Mouse (Mus musculus) ES-E14 (cell line): ENCODE measurements at regions not wholly inside any gene's neighbourhood (a gene's known extent, or its start where the extent isn't known, plus 50 kb on each side); places are given as distances from the start of the nearest gene placed in this dataset.

ENCODE experiments used
- DNase-seq: peaks from one replicate; pipeline ENCODE4 v3.0.0-alpha.2; 2013; ENCODE audit warnings: low read depth, low spot score
- H3K27ac ChIP-seq: 2 replicates; pipeline ENCODE4 v1.5.1; 2012; ENCODE audit warnings: low read depth, mild to moderate bottlenecking, low read length, moderate library complexity, mixed read lengths; ENCODE audit not compliant: poor library complexity, insufficient read depth, severe bottlenecking
- H3K36me3 ChIP-seq: 2 replicates; pipeline ENCODE4 v1.6.1; 2012; ENCODE audit warnings: mild to moderate bottlenecking, low read length, moderate library complexity, mixed read lengths; ENCODE audit not compliant: control insufficient read depth, poor library complexity, insufficient read depth, severe bottlenecking
- H3K4me1 ChIP-seq, 2 experiments: fragments of 150-350 bp in 1 of 2; sonication (generic) in 1 of 2; 2 replicates each; pipeline ENCODE4 v1.6.1; 2012; ENCODE audit warnings: low read length in 2 of 2, mild to moderate bottlenecking in 1 of 2, mixed read lengths in 1 of 2; ENCODE audit not compliant: control insufficient read depth in 2 of 2, insufficient read depth in 2 of 2, poor library complexity in 1 of 2
- H3K4me3 ChIP-seq, 2 experiments: fragments of 150-350 bp in 1 of 2; sonication (generic) in 1 of 2; 2 replicates each; pipeline ENCODE4 v1.5.1; 2012; ENCODE audit warnings: low read length in 2 of 2, low read depth in 1 of 2, mild to moderate bottlenecking in 1 of 2, mixed read lengths in 1 of 2; ENCODE audit not compliant: insufficient read depth in 1 of 2, poor library complexity in 1 of 2, severe bottlenecking in 1 of 2
- H3K9ac ChIP-seq: 2 replicates; pipeline ENCODE4 v1.6.1; 2012; ENCODE audit warnings: low read depth, mild to moderate bottlenecking, low read length, mixed read lengths; ENCODE audit not compliant: poor library complexity, insufficient read depth, severe bottlenecking
- H3K9me3 ChIP-seq: fragments of 150-350 bp; sonication (generic); 2 replicates; pipeline ENCODE4 v1.6.1; 2012; ENCODE audit warnings: low read depth, mild to moderate bottlenecking, low read length; ENCODE audit not compliant: control insufficient read depth, insufficient read depth
- CHD2 ChIP-seq: IDR thresholded peaks from 2 replicates; pipeline ENCODE4 v1.6.1; 2014; ENCODE audit warnings: mild to moderate bottlenecking, low read depth, low read length, inconsistent platforms
- HCFC1 ChIP-seq: IDR thresholded peaks from 2 replicates; pipeline ENCODE4 v1.6.1; 2012; ENCODE audit warnings: low read length, inconsistent platforms, borderline replicate concordance; ENCODE audit not compliant: insufficient read depth
- MAFK ChIP-seq: IDR thresholded peaks from 2 replicates; pipeline ENCODE4 v1.6.1; 2014; ENCODE audit warnings: mild to moderate bottlenecking, low read depth, low read length, inconsistent platforms; ENCODE audit not compliant: insufficient read depth
- ZC3H11A ChIP-seq: IDR thresholded peaks from 2 replicates; pipeline ENCODE4 v1.6.1; 2012; ENCODE audit warnings: low read depth, mild to moderate bottlenecking, inconsistent platforms, low read length, borderline replicate concordance
- ZNF384 ChIP-seq: IDR thresholded peaks from 2 replicates; pipeline ENCODE4 v1.6.1; 2012; ENCODE audit warnings: low read depth, low read length, inconsistent platforms
- in situ Hi-C, 2 experiments: fragments of 600-800 bp; cut with MboI; formaldehyde crosslinking; loops; one replicate each; pipeline ENCODE4 v1.15.1; 2025; ENCODE audit warnings: low sequenced_read_pairs in 2 of 2, inconsistent platforms in 1 of 2; ENCODE audit not compliant: unreplicated experiment in 2 of 2

GRCm38 (mm10) chr3:20825661-20826334 is 458.8 kb upstream of the Agtr1b start:
- H3K9me3 ChIP-seq, result no peaks in the 10 kb centered on the region
- TF ChIP-seq HCFC1 (no peak), ZNF384 (no peak), ZC3H11A (no peak), CHD2 (no peak), MAFK (no peak)
- no peaks in the 10 kb centered on the region for H3K4me1 ChIP-seq
- no peak for DNase-seq
- no peaks in the 10 kb centered on the region for H3K36me3 ChIP-seq
- H3K27ac ChIP-seq, result no peak overlapping the region
- no peak overlapping the region for H3K4me3 ChIP-seq
- in situ Hi-C loops, result no loop called here
- no peak overlapping the region for H3K9ac ChIP-seq

- H3K9ac ChIP-seq, result no peak overlapping the region
These were observed 455.2 kb upstream of the Agtr1b start for GRCm38 (mm10) chr3:20822226-20822625.

GRCm38 (mm10) chr3:20821712-20822111 is 454.7 kb upstream of the Agtr1b start:
- no peaks in the 10 kb centered on the region for H3K36me3 ChIP-seq
- no peaks in the 10 kb centered on the region for H3K4me1 ChIP-seq
- H3K9me3 ChIP-seq, result no peaks in the 10 kb centered on the region
- in situ Hi-C loops, result no loop called here
- no peak overlapping the region for H3K9ac ChIP-seq
- H3K27ac ChIP-seq, result no peak overlapping the region
- H3K4me3 ChIP-seq, result no peak overlapping the region
- TF ChIP-seq CHD2, result no peak
- TF ChIP-seq MAFK, result no peak
- no peak for TF ChIP-seq HCFC1
- no peak for TF ChIP-seq ZNF384
- no peak for TF ChIP-seq ZC3H11A
- DNase-seq, result no peak

More at GRCm38 (mm10) chr3:20822226-20822625, 455.2 kb upstream of the Agtr1b start:
- in situ Hi-C loops, result no loop called here
- TF ChIP-seq ZNF384 (no peak), ZC3H11A (no peak), CHD2 (no peak), HCFC1 (no peak), MAFK (no peak)
- Histone ChIP-seq H3K4me3 (no peak overlapping the region), H3K4me1 (no peaks in the 10 kb centered on the region), H3K36me3 (no peaks in the 10 kb centered on the region), H3K9me3 (no peaks in the 10 kb centered on the region), H3K27ac (no peak overlapping the region)
- no peak for DNase-seq

- no peaks in the 10 kb centered on the region for H3K9me3 ChIP-seq
- no peak for DNase-seq
- H3K9ac ChIP-seq, result no peak overlapping the region
- H3K4me1 ChIP-seq, result no peaks in the 10 kb centered on the region
- no peak for TF ChIP-seq ZNF384
- no peak for TF ChIP-seq MAFK
- no peak for TF ChIP-seq CHD2
- no peak overlapping the region for H3K4me3 ChIP-seq
- H3K36me3 ChIP-seq, result no peaks in the 10 kb centered on the region
- in situ Hi-C loops, result no loop called here
- no peak overlapping the region for H3K27ac ChIP-seq
These were observed 453.1 kb upstream of the Agtr1b start for GRCm38 (mm10) chr3:20820047-20820446.

GRCm38 (mm10) chr3:20819586-20819985 is 452.6 kb upstream of the Agtr1b start:
- TF ChIP-seq CHD2, result no peak
- no peak for TF ChIP-seq ZNF384
- TF ChIP-seq HCFC1, result no peak
- no peak for TF ChIP-seq MAFK
- no peak for TF ChIP-seq ZC3H11A
- DNase-seq, result no peak
- no peak overlapping the region for H3K9ac ChIP-seq
- H3K4me1 ChIP-seq, result no peaks in the 10 kb centered on the region
- H3K27ac ChIP-seq, result no peak overlapping the region
- no peak overlapping the region for H3K4me3 ChIP-seq
- no peaks in the 10 kb centered on the region for H3K36me3 ChIP-seq
- in situ Hi-C loops, result no loop called here
- no peaks in the 10 kb centered on the region for H3K9me3 ChIP-seq
